Comparison of ENCODE assay signal across 9 mouse cellular contexts in the genomic region with DNA sequence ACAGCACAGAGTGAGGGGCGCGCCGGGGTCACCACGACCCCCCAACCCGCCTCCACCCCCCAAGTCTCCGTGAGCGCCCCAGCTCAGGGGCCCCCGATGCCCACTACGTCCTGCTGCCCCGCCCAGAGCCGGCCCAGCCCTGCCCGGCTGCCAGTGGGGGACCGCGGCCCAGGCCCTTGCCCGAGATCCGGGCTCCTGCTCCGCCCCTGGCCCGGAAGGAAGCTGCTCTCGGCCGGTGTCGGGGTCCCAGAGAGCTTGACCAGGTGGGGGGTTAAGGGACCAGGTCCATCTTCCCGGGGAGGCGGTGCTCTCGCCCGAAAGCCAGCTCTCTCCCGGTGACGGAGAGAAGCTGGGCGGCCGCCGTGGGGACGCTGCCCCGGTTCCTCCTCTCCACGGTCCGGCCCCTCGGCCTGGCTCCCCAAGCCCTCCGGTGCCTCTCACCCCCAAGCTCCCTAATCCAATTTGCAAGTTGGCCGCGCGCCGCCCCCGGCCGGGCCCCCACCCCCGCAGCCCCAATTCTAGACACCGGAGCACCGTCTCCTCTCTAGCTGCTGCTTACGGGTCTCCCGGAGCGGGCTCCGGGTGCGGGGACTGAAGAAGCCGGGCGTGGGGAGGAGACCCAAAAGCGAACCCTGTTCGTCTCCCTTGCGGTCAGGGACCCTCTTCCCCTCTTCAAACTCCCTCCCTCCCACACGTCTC. TPM values are rescaled to one million over a fixed set of nuclear protein-coding genes. Genes with fewer than 3 reads are reported as not detected.
DNase-seq lines count a peak whose midpoint lies in the region; ATAC-seq and TF ChIP-seq lines count a peak whose summit lies in the region.
"Had no signal": no experiment of that assay in that cellular context is flagged by ENCODE, and none has a peak within 500 bp of the region (broad histone marks: within the 10 kb centered on the region; RNA-seq: fewer than 3 reads in every experiment).

No protein-coding gene starts in this region.

- peaks cover 22% of the 10 kb centered on the region for H3K4me1 ChIP-seq in heart, embryonic 12.5 days (replicated peaks)
- H3K4me1 ChIP-seq in ES-E14 (ENCODE audit: control insufficient read depth in 2 of 2, insufficient read depth in 2 of 2, low read length in 2 of 2, poor library complexity in 1 of 2): peaks cover 0 to 4% of the 10 kb centered on the region in 2 experiments; a peak in 1 of 4 replicates
- peaks cover 13% of the 10 kb centered on the region for H3K4me1 ChIP-seq in forebrain, embryonic 11.5 days (replicated peaks; ENCODE audit: control insufficient read depth, insufficient read depth, low read length)
- peaks cover 16% of the 10 kb centered on the region for H3K4me1 ChIP-seq in liver, embryonic 13.5 days (replicated peaks)

- in situ Hi-C loops in ES-E14 (cut with MboI; ENCODE audit: low sequenced_read_pairs in 2 of 2, unreplicated experiment in 2 of 2): no loop called here

- H3K4me2 ChIP-seq in heart, embryonic 12.5 days: peak overlapping the region; percentile 64
- H3K4me2 ChIP-seq in forebrain, embryonic 11.5 days (ENCODE audit: low read depth, low read length, severe bottlenecking): peak overlapping the region; percentile 32; the same call in 1 of the 2 replicates
- peak overlapping the region; percentile 30 for H3K4me2 ChIP-seq in liver, embryonic 13.5 days

- no peak overlapping the region for H3K9ac ChIP-seq in heart, embryonic 12.5 days
- H3K9ac ChIP-seq in ES-E14 (ENCODE audit: insufficient read depth, low read depth, low read length, poor library complexity, severe bottlenecking): peak overlapping the region; percentile 8
- H3K9ac ChIP-seq in forebrain, embryonic 11.5 days (ENCODE audit: low read length): peak overlapping the region; percentile 29; the same call in 1 of the 2 replicates
- no peak overlapping the region for H3K9ac ChIP-seq in liver, embryonic 13.5 days

- no peaks in the 10 kb centered on the region for H3K36me3 ChIP-seq in heart, embryonic 12.5 days
- no peaks in the 10 kb centered on the region for H3K36me3 ChIP-seq in ES-E14 (ENCODE audit: control insufficient read depth, insufficient read depth, low read length, poor library complexity, severe bottlenecking)
- H3K36me3 ChIP-seq in forebrain, embryonic 11.5 days (ENCODE audit: control insufficient read depth, insufficient read depth, low read length): no peaks in the 10 kb centered on the region
- H3K36me3 ChIP-seq in liver, embryonic 13.5 days: no peaks in the 10 kb centered on the region

- under 1% methylated on average over 53 of the region's 56 CpGs for WGBS in heart, embryonic 12.5 days
- WGBS in forebrain, embryonic 11.5 days: under 1% methylated on average over 55 of the region's 56 CpGs
- WGBS in liver, embryonic 13.5 days (ENCODE audit: insufficient replicate concordance): 2% methylated on average over 55 of the region's 56 CpGs

- ATAC-seq in heart, embryonic 12.5 days (ENCODE audit: insufficient number of reproducible peaks, low FRiP score): 0 out of 2 replicates have a peak, but pooled peaks have one; percentile 11
- no peak for ATAC-seq in forebrain, embryonic 11.5 days (replicated peaks; ENCODE audit: low FRiP score)
- ATAC-seq in liver, embryonic 13.5 days (ENCODE audit: low read depth): no peak

- H3K9me3 ChIP-seq in heart, embryonic 12.5 days (replicated peaks): no peaks in the 10 kb centered on the region
- H3K9me3 ChIP-seq in ES-E14 (ENCODE audit: control insufficient read depth, insufficient read depth, low read depth, low read length): no peaks in the 10 kb centered on the region
- no peaks in the 10 kb centered on the region for H3K9me3 ChIP-seq in forebrain, embryonic 11.5 days (ENCODE audit: control insufficient read depth, low read length)
- H3K9me3 ChIP-seq in liver, embryonic 13.5 days (replicated peaks): no peaks in the 10 kb centered on the region

- peaks cover 98% of the 10 kb centered on the region for H3K27me3 ChIP-seq in heart, embryonic 12.5 days (replicated peaks)
- peaks cover 99% of the 10 kb centered on the region for H3K27me3 ChIP-seq in forebrain, embryonic 11.5 days (ENCODE audit: control insufficient read depth, insufficient read depth, low read length)
- peaks cover 100% of the 10 kb centered on the region for H3K27me3 ChIP-seq in liver, embryonic 13.5 days

- DNase-seq in heart, adult 18-20 months: no peak
- DNase-seq in ES-E14 (ENCODE audit: low read depth, low spot score): no peak
- DNase-seq in forebrain, embryonic 11.5 days (ENCODE audit: low spot score): peak; percentile 73
- no peak for DNase-seq in liver, embryonic 13.5 days
- DNase-seq in spleen, postnatal 14 days (ENCODE audit: low spot score in 2 of 2): no peak
- no peak for DNase-seq in embryo, embryonic 10 days (ENCODE audit: low spot score)
- no peak for DNase-seq in c-Kit-positive CD71-positive TER-119-positive erythroid progenitor cells, embryonic 14.5 days (ENCODE audit: low spot score)

- H3K4me3 ChIP-seq in heart, embryonic 12.5 days: peak overlapping the region; percentile 37
- peak overlapping the region; percentile 47 to 56; a peak in 3 of 4 replicates for H3K4me3 ChIP-seq in ES-E14 (ENCODE audit: insufficient read depth in 1 of 2, low read depth in 1 of 2, low read length in 2 of 2, poor library complexity in 1 of 2, severe bottlenecking in 1 of 2)
- H3K4me3 ChIP-seq in forebrain, embryonic 11.5 days (ENCODE audit: low read depth, low read length): peak overlapping the region; percentile 24
- H3K4me3 ChIP-seq in liver, embryonic 13.5 days (replicated peaks): peak overlapping the region; percentile 25
- H3K4me3 ChIP-seq: erythroblast, embryonic 14.5 days had no signal

- H3K27ac ChIP-seq in heart, embryonic 12.5 days (ENCODE audit: poor library complexity, severe bottlenecking): no peak overlapping the region
- H3K27ac ChIP-seq in ES-E14 (ENCODE audit: insufficient read depth, low read depth, low read length, poor library complexity, severe bottlenecking): no peak overlapping the region
- H3K27ac ChIP-seq in forebrain, embryonic 11.5 days (ENCODE audit: low read depth, low read length): no peak overlapping the region
- H3K27ac ChIP-seq in liver, embryonic 13.5 days: no peak overlapping the region

TF ChIP-seq in ES-E14, 5 proteins besides CTCF, POLR2A, EP300 and RAD21:
- no peak for TF ChIP-seq ZC3H11A (IDR thresholded peaks at IDR 0.05; ENCODE audit: borderline replicate concordance, low read depth, low read length)
- TF ChIP-seq CHD2 (IDR thresholded peaks at IDR 0.05; ENCODE audit: low read depth, low read length): no peak
- TF ChIP-seq HCFC1 (IDR thresholded peaks at IDR 0.05; ENCODE audit: borderline replicate concordance, insufficient read depth, low read length): no peak
- TF ChIP-seq ZNF384 (IDR thresholded peaks at IDR 0.05; ENCODE audit: low read depth, low read length): no peak

RNA-seq across cellular contexts. Expression of gene Neurod2, which starts 0.9 kb away (rescaled TPM):
- polyA plus RNA-seq in heart, embryonic 12.5 days (2016; fragmentation: Nextera tagmentation; extraction: Ambion mirVana): not detected in 2 replicates
- not detected for total RNA-seq in heart, adult 18-20 months (2021)
- not detected in 2 replicates for total RNA-seq in ES-E14 (2012; rRNA removed)
- polyA plus RNA-seq in forebrain, embryonic 11.5 days (2014; fragmentation: Nextera tagmentation; extraction: Ambion mirVana): 3.8 and 5.8 TPM in 2 replicates
- polyA plus RNA-seq in liver, embryonic 13.5 days (2015; fragmentation: Nextera tagmentation; extraction: Ambion mirVana): not detected in 2 replicates
- polyA plus RNA-seq: erythroblast, embryonic 14.5 days had no signal

RNA-seq across cellular contexts. Expression of gene Ppp1r1b, which starts 19.7 kb away (rescaled TPM):
- 30.4 and 32.2 TPM in 2 replicates for polyA plus RNA-seq in heart, embryonic 12.5 days (2016; fragmentation: Nextera tagmentation; extraction: Ambion mirVana)
- 1 to 10 TPM; 4.3 to 5.1 TPM for total RNA-seq in heart, adult 18-20 months (2021)
- total RNA-seq in ES-E14 (2012; rRNA removed): 0.22 and 0.79 TPM in 2 replicates
- 0.29 and 0.41 TPM in 2 replicates for polyA plus RNA-seq in forebrain, embryonic 11.5 days (2014; fragmentation: Nextera tagmentation; extraction: Ambion mirVana)
- 0.13 and 0.19 TPM in 2 replicates for polyA plus RNA-seq in liver, embryonic 13.5 days (2015; fragmentation: Nextera tagmentation; extraction: Ambion mirVana)

RNA-seq across cellular contexts. Expression of gene Stard3, which starts 29.6 kb away (rescaled TPM):
- polyA plus RNA-seq in heart, embryonic 12.5 days (2016; fragmentation: Nextera tagmentation; extraction: Ambion mirVana): 45.2 and 47.6 TPM in 2 replicates
- total RNA-seq in heart, adult 18-20 months (2021): 10 to 100 TPM; 15.8 to 20.6 TPM
- 40.2 and 59.8 TPM in 2 replicates for total RNA-seq in ES-E14 (2012; rRNA removed)
- 38.1 and 39.9 TPM in 2 replicates for polyA plus RNA-seq in forebrain, embryonic 11.5 days (2014; fragmentation: Nextera tagmentation; extraction: Ambion mirVana)
- 14.1 and 15.7 TPM in 2 replicates for polyA plus RNA-seq in liver, embryonic 13.5 days (2015; fragmentation: Nextera tagmentation; extraction: Ambion mirVana)

RNA-seq across cellular contexts. Expression of gene Tcap, which starts 55.1 kb away (rescaled TPM):
- polyA plus RNA-seq in heart, embryonic 12.5 days (2016; fragmentation: Nextera tagmentation; extraction: Ambion mirVana): 143 and 152 TPM in 2 replicates
- total RNA-seq in heart, adult 18-20 months (2021): 1,000 to 10,000 TPM; 1,636 to 2,096 TPM
- 0.26 and 0.45 TPM in 2 replicates for total RNA-seq in ES-E14 (2012; rRNA removed)
- polyA plus RNA-seq in forebrain, embryonic 11.5 days (2014; fragmentation: Nextera tagmentation; extraction: Ambion mirVana): not detected in 2 replicates
- polyA plus RNA-seq in liver, embryonic 13.5 days (2015; fragmentation: Nextera tagmentation; extraction: Ambion mirVana): 0.15 and 0.59 TPM in 2 replicates
- polyA plus RNA-seq: erythroblast, embryonic 14.5 days had no signal

RNA-seq across cellular contexts. Expression of gene Pnmt, which starts 57.7 kb away (rescaled TPM):
- polyA plus RNA-seq in heart, embryonic 12.5 days (2016; fragmentation: Nextera tagmentation; extraction: Ambion mirVana): 1.7 and 2.0 TPM in 2 replicates
- under 1 TPM; 0.84 to 0.90 TPM for total RNA-seq in heart, adult 18-20 months (2021)
- 0.36 TPM in 1 of 2 replicates, not detected in the other for total RNA-seq in ES-E14 (2012; rRNA removed)
- not detected in 2 replicates for polyA plus RNA-seq in forebrain, embryonic 11.5 days (2014; fragmentation: Nextera tagmentation; extraction: Ambion mirVana)
- polyA plus RNA-seq in liver, embryonic 13.5 days (2015; fragmentation: Nextera tagmentation; extraction: Ambion mirVana): not detected in 2 replicates
- polyA plus RNA-seq: erythroblast, embryonic 14.5 days had no signal

Comparison
In these comparisons a context has a peak if more than half of its experiments do, and no peak if none do; other contexts are left out.
1. H3K9ac ChIP-seq: peak in ES-E14 (single experiment) and forebrain, embryonic 11.5 days (single experiment); none in heart, embryonic 12.5 days (single experiment) and liver, embryonic 13.5 days (single experiment).
2. RNA of gene Ppp1r1b, which starts 19.7 kb away (polyA plus RNA-seq): 30.4 to 32.2 TPM in heart, embryonic 12.5 days; 0.29 to 0.41 TPM in forebrain, embryonic 11.5 days and 0.13 to 0.19 TPM in liver, embryonic 13.5 days; every median in the first group is over 10 times any median in the second.
3. Peak in every context shown above with its lines, with median percentiles within 50 percentile points of each other: H3K4me2 ChIP-seq and H3K4me3 ChIP-seq.